Mouse (Mus musculus) T-cell, adult 2 months (primary cell): Measurements from ENCODE around the gene Borcs6.

Experiments
- DNase-seq: peaks from one replicate; pipeline ENCODE4 v3.0.0; 2022; ENCODE audit warnings: low spot score

Gene Borcs6

GRCm38 (mm10) chr11:69103531-69104435 lies 44.3 kb downstream of the Borcs6 start:
- DNase-seq: no peak

- DNase-seq: no peak
Measured at GRCm38 (mm10) chr11:69104487-69104886, 45.0 kb downstream of the Borcs6 start.

- DNase-seq: no peak
Measured at GRCm38 (mm10) chr11:69105227-69105626, 45.7 kb downstream of the Borcs6 start.

GRCm38 (mm10) chr11:69105796-69106195 lies 46.3 kb downstream of the Borcs6 start:
- DNase-seq: peak; percentile 3

- DNase-seq: no peak
Measured at GRCm38 (mm10) chr11:69106299-69106698, 46.8 kb downstream of the Borcs6 start.

- DNase-seq: peak; percentile 17
Measured at GRCm38 (mm10) chr11:69106842-69107241, 47.3 kb downstream of the Borcs6 start.

- DNase-seq: peak; percentile 13
Measured at GRCm38 (mm10) chr11:69107676-69108075, 48.2 kb downstream of the Borcs6 start.

- no peak for DNase-seq
Measured at GRCm38 (mm10) chr11:69108223-69108622, 48.7 kb downstream of the Borcs6 start.

- peak; percentile 14 for DNase-seq
Measured at GRCm38 (mm10) chr11:69109032-69109900, 49.7 kb downstream of the Borcs6 start.

- DNase-seq: peak; percentile 85
Measured at GRCm38 (mm10) chr11:69110319-69111046, 51.0 kb downstream of the Borcs6 start.
